Mouse (Mus musculus) kidney, adult 8-10 months (tissue): ENCODE data around the gene Ube2h.
"Not testable (repeated sequence)": the region's sequence is repeated elsewhere in the genome, so short reads cannot be mapped to it uniquely, and the experiment has no call there.

Experiments
- DNase-seq, 2 experiments: peaks; one replicate each; pipeline ENCODE4 v3.0.0; 2022

Ube2h gene

DNA sequence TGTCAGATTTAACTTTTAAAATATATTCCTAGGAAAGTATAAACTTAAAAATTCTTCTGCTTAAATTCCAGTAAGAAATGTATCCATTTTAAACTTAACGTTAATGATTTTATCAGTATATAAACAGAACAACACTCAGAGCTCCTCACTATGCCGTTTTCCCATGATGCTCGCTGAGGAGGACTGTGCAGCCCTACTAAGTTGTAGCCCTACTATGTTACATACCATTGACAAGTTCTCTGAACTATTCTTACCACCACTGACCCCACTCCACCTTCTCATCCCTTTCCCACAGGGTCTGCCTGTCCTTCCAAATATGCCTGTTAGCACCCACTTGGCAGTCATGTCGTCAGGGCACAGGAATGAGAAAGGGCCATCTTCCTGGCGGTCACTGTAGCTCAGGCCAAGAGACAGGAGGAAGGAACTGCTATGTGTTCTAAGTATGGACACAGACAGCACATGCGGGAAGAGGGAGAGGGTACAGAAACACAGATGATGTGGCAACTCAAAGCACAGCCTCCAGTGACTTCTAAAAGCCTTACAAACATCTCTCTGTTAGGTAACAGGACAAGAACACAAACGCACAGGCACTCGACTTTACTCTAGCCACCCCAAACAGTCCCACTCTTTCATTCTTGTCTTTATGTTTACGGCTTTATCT is 60.9 kb downstream of the Ube2h start:
- no peak for DNase-seq

DNA sequence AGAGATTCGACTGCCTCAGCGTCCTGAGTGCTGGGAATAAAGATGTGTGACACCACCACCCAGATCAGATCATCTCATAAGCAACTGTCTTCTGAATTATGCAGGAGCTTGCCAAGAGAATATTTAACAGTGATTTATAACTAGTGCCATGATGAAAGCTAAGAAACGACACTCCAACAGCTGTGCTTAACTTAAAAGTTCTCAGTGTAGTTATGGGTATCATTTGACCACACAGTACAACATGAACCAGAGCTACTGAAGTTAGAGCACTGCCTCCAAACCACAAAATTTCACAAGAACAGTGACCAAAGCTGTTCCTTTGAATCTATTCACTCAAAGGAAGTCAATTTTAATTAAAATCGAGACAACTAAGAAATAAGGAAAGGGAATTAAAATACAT is 61.4 kb downstream of the Ube2h start:
- no peak for DNase-seq

DNA sequence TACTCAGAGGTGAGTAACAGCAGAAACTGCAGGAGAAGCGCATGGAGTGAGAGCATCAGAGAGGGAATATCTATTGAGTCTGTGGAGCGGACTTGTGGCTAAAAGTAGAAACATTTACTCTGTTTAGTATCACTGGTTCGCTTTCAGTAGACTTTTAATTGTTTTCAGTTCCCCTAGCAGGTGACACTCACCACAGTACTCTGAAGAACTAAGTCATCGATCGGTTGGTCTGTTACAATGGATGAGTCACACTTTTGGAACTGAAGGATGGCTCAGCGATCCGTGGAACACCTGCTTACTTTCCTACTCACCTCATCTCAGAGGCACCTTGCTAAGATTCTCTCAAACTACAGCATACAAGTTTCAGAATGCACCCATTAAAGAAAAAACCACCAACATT is 64.2 kb downstream of the Ube2h start:
- no peak for DNase-seq

DNA sequence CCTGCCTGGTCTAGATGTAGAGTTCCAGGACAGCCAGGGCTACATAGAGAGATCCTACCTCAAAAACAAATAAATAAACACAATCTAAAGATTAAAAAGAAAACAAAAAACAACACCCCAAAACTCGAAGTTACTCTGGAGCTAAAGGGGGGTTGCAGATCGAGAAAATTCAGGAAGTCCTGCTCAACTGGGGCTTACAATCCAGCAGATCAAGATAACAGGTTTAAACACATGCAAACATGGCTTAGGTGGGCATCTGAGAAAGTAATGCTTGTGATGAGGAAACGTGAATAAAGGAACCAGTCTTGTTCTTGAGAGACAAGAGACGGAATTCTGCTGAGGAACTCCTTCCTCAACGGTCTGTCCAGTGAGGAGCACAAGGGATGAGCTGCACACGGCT is 65.1 kb downstream of the Ube2h start:
- DNase-seq, result no peak

DNA sequence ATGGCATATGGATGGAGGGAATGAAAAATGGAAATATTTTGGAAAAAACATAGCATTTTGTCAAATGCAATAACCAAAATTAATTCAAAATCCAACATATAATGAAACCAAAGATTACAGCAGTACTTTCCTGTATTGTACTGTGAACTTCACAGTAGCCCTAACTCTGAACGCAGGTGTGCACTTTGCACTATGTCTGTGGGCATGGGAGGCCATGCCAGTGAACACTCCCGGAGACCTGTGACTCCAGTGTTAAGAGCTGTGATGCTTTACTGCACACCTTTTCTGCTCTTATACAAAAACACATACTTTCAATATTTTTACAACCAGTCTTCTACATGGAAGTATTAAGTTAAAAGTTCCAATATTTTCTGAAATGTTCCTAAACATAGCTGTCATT is 66.3 kb downstream of the Ube2h start:
- DNase-seq, result no peak

DNA sequence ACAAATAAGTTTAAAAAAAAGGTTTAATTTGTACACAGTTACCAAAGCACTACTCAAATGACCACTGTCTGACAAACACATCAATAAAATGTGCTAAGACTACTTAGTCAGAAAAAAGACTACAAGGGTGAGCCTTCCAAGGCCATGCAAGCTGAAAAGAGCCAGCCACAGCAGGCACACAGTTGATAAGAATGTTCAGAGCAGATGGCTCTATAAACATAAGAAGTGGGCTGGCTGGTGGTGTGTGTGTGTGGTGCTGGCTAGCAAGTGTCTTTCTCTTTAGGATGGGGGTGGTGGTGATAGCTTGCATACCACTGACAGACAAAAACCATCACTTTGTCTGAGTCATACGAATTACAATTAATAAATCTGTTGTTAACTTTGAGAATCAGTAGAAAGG is 67.8 kb downstream of the Ube2h start:
- DNase-seq, result no peak

DNA sequence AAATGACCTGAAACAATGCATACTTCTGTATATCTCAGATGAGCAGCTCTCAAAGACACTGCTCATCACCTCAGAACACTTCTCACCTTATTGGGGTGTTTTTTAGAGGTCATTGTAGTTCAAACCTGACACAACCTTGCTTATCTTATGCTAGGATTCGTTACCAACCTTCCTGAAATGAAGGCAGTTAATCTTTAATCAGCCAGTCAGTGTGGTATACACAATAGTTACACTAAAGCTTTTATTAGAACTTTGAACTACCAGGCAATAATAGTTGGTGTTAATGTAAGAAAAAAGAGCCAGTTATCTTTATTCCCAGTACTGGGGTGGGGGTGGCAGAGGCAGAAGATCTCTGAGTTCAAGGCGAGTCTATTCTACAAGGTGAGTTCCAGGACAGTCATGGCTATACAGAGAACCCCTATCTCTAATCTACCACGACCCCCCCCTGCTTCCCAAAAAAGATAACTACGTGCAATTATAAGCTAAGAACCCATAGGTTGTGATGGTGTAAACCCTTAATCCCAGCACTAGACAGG is 72.5 kb downstream of the Ube2h start:
- no peak for DNase-seq

DNA sequence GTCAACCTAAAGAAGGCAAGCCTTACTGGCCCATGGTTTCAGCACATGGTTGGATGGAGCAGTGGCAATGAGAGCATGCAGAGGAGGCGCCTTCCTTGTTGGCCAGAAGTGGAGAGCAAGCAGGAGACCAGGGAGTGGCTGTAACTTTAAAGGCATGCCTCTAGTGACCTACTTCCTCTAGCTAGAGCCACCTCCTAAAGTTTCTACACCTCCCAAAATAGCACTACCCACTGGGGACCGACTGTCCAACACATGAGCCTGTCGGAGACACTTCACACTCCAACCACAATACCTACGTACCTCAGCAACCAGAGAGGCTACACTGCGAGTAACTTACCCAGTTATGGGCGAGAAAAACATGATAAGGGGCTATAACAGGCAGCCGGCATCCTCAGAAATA is 74.1 kb downstream of the Ube2h start:
- no peak for DNase-seq

DNA sequence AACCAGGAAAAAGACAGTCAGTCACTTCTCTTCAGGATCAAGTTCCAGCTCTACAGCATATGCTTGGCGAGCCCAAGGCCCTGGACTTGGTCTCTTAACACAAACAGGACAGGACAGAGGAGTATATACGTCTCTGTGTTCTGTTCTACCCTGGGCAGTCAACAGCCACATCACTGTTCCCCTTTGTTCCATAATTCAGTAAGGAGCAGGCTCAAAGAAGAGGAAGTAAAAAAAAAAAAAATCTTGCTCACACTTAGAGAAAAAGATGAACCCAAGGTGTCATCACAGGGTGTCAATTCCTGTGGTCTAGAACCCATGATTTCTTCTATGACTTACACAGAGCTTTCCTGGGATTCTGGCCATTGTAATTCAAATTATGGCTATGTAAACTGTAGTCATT is 75.4 kb downstream of the Ube2h start:
- no peak for DNase-seq

DNA sequence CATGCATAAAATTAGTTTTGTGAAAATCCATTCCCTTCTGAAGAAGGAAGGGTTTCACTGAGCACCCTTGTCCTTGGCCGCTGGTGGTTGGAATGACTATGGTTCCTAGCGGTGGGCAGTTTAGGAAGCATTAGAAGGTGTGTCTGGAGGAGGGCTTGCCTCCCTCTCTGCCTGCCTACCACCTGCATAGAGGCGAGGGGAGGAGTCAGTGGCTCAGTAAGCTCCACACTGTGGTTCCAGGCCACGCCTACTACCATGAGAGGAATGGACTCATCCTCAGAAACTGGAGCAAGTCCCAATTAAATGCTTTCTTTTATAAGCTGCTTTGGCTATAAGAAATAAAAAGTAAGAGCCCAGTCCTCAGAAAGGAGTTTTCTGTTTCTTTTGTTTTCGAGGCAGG is 76.0 kb downstream of the Ube2h start:
- no peak for DNase-seq

DNA sequence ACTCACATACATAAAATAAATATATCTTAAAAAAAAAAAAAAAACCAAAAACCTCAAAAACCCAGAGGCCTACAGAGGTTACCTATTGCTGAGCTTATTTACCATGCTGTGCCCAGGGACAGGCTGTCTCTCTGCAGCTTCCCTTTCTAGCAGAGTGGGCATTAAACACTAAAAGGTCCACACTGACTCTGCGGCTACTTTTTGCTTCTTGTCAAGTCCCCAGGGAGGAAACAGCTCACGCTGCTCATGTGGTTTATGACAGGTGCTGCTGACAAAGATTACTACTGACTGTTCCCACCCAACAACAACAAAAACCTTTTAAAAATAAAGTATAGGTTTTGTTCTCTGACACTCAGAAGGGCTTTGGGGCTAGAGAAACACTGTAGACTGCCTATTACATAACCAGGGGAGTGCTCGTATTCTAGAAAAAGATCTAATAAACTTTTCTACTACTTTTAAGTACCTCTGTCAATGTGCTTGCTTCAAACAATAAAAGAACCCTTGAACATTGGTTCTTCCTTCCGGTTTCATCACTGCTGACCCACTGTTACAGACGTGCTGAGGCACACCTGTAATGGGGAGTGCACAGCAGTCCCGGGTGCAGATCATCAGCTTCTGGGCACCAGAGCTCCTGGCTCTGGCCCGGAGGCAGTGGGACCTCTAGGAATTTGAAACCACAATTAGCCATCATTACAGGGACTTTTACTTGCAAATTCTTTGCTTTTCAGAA is 77.2 kb downstream of the Ube2h start:
- DNase-seq, result no peak

DNA sequence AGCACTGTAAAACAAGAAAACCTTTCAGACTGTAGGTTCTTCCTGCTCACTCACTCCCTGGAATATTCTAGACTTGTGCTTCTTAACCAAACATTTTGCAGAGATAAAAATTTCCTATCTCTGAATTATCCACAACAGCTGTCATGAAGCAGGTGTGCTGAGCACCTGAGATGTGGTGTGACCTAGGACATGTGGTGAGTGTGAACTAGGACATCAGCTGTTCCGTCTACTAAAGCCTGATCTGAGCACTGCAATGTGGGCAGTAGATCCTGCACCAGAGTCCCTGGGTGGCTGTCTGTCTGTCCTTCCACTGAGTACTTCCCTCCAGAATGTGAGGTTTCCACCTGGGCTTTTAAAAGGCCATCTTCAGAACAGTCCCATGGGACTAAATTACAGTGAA is 79.6 kb downstream of the Ube2h start:
- no peak for DNase-seq

DNA sequence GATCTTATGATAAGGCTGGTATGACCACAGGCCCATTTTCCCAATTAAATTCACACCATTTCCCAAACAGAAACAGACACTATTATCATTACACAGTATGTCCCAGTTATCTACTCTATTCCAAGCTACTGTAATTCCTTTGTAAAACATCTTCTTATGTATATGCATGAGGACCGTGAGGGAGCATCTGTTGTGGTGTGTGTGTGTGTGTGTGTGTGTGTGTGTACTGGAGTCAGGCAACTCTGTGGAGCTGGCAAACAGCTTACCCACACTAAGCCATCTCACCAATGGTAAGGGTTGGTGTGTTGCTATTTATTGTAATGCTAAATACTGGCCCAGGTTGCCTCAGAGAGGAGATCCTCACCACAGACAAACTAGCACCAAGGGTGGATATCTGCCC is 82.0 kb downstream of the Ube2h start:
- DNase-seq, result no peak

DNA sequence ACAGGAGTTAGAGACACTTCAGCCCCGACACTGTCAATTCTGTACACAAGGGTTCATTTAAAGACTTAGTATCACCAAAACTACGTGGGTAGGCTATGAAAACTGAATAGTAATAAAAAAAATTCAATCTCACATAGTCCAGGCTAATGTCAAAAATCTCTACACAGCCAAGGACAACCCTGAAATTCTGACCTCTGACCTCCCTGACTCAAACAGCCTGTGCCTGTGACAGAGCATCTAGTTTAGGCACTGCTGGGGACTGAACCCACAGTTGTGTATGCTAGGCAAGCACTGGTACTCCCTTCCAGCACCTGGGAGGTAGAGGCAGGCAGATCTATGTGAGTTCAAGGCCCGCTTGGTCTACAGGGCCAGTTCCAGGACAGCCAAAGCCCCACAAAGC is 86.8 kb downstream of the Ube2h start:
- no peak for DNase-seq

DNA sequence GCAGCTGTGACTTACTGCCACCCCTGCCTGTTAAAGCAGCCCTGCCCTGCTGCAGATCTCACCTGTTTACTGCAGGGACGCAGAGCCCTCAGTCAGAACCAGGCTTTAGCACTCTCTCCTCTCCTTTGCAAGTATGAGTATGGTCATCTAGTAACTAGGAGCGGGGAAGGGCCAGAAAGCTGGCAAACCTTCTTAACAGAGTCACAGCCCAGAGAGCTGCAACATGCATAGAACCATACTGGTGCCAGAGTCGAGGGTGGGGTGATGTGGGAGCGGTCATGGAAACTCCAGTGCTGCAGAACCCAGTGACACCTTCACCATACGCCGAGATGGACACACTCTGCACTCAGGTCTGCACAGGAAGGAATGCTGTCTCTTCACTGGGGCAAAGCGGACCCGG is 91.9 kb downstream of the Ube2h start:
- peak; percentile 35 to 41 for DNase-seq

DNA sequence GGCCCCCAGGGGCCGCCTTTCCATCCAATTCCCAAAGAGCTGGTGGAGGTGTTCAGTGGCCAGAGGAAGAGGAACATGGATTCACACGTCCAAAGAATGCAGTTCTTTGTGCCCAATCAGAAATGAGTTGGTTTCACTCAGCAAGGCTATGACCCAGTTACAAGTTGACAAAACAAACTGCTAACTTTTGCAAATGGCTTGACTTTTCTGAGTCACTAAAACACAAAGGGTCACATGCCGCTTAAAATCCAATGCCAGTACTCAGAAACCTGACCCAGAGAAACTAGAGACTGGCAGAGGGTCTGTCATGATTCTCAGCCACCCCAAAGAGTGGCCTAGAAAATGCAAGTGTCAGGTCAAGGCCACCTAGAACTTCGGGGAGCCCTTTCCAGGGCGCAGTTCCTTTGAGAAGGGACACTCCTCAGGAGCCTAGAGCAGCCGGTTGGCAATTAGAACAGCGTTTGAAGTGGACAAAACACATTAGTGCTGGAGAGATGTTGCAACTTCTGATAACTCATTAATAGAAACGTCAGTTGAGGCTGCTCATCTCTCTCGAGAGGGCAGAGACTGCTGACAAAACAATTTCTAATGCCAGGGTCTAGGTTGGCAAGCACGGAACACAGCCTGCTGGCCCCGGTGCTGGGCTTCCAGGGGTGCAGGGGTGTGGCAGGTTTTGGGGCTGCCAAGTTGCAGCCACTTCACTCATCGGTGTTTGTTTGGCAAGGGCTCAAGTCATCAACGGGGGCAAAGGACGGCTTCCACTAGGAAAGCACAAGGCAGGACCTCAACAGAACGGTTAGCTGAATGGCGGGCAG is 92.5 kb downstream of the Ube2h start:
- peak; percentile 80 to 86 for DNase-seq

DNA sequence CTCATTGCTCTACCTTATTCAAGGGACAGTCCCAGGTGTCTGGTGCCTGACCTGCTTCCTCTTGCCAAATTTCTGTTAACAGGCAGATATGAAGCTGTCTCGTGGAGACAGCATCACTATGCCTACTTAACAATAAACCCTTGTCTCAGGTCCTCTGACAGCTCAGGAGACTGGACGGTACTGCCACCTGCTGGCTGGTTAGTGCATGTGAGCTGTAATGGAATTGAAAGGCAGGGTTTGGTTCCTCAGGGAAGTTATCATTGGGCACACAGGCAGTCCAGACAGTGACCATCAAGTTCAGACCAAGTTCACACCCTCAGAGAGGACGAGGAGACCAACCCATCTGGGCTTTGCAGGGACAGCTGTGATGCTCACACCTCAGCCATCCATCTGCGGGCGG is 93.6 kb downstream of the Ube2h start:
- DNase-seq, result peak; percentile 45 to 57

DNA sequence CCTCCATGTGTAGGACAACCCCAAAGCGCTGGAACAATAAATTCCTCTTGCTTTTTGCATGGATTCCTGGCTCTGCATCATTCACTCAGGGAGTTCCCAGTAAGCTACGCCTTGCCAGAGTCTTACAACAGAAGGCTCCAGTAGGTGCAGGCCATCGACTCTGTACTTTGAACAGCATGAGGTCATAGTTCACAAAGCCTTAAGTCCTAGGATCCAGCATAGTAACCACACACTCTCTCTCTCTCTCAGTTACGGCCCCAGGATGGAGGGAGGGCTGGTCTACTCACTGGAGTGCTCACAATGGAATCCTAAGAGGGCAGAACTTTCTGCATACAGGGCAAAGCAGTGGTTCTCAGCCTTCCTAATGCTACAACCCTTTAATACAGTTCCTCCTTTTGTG is 95.5 kb downstream of the Ube2h start:
- peak in 1 of 2 experiments; percentile 41 for DNase-seq

DNA sequence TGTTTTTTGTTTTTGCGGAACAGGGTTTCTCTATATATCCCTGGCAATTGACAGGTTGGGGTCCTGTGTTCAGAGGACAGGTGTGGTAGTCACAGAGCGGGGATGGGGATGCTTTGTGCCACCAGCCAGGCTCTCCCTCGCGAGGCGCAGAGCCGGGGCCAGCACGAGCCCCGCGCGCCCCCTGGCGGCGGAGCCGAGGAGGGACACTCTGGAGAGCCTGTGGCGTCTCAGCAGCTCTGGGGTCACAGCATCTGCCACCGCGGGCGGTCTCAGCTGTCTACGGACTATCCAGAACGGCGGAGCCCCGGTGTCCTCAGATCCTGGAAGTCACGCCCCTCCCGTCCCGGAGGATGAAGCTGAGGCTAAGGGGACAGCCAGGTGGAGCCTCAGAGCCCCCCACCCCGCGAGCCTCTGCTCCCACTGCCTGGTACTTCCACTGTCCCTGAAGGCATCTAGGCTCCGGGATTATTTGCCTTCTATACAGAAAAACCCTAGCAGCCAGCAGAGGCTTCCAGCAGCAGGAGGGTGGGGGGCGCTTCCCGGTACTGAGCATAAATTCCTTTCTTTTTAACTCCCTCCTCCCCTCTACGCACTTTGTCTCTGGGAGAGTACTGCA is 98.6 kb downstream of the Ube2h start:
- peak; percentile 23 to 56 for DNase-seq

DNA sequence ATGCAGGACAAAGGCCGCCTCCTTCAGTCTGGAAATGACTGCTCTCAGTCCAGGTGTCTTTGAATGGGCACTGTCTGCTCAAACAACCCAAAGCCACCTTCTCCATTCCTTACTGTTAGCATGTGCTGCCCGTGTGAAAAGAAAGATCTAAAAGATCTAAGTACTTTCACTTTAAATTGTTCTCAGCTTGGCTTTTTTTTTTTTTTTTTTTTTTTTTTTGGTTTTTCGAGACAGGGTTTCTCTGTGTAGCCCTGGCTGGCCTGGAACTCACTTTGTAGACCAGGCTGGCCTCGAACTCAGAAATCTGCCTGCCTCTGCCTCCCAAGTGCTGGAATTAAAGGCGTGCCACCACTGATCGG is 99.2 kb downstream of the Ube2h start:
- DNase-seq, result not testable (repeated sequence)

DNA sequence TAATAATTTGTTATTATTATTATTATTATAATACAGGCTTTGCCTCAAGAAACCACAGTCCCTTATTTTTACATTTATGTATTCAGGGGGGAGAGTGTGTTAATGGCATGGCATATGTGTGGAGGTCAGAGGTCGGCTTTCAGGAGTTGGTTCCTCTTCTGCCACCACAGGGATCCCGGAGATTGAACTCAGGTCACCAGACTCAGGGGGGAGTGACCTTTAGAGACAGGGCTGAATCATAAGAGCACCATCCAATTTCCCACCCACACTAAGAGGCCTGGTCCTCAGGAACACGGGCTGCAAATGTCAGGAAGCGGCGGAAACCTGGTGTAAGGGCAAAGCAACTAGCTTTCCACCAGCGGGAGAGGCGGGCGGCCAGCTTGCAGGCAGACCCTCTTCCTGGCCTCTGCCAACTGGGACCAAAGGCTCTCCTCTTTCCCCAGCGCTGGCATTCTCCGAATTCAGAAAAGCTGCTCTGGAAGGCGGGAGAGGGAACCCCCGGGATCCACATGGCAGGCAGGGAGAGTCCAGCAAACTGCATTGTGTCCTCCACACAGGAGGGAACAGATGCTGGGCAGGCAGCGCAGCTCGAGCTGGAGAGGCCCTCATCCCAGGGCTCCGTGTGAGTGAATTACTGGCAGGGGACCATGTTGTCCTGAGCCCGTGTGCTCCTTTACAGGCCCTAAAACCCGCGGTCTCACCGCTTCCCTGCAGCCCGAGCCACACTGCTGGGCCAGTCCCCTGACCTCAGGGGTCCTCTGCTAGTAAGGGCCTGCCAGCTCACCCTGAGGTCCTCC is 99.8 kb downstream of the Ube2h start:
- DNase-seq, result no peak

DNA sequence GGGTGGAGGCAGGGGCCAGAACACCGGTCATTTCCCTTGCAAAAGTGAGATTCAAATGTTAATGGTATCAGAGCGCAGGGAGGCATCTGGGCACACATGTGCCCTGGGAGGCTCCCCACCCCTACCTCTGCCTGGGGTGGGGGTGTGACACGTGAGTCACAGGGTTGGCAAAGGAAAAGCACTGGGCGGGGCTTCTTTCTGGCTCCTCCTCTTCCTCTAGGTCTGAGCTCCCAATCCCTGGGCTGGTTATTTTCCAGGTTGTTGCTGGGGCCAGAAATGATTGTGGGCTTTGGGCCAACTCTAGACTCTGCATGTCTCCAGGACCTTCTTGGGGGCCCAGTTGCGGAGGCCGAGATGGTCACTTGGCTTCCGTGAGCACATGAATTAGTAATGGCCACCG is 108.2 kb downstream of the Ube2h start:
- DNase-seq, result no peak

DNA sequence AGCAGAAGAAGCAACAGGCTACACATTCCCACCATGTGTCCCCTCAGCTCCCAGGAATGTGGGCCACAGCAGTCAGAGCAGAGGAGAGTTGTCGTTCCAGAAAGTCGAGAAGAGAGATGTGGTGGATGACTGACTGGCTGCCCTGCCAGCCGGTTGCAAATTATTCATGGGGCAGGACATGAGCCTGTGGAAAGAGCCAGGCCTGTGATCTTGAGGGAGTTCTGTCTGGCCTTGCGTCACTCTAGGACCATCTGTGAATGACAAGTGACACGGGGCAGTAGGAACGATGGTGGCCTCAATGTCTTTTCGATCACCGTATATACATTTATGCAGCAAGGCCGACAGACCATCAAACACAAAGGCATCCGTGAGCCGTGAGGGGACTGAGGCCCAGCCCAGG is 108.7 kb downstream of the Ube2h start:
- no peak for DNase-seq
